Mouse (Mus musculus): Measurements from ENCODE around the gene Ccdc191.

The Ccdc191 gene

GRCm38 (mm10) chr16:43889208-43890004 is at the start of gene Ccdc191:
TSS of gene Ccdc191 (plus strand) at chr16:43889800.
- peak; percentile 99 for ATAC-seq (ENCODE audit: insufficient number of reproducible peaks, low FRiP score, low TSS enrichment)

GRCm38 (mm10) chr16:43841236-43841635 is 48.4 kb upstream of the Ccdc191 start:
- no peak for ATAC-seq (ENCODE audit: insufficient number of reproducible peaks, low FRiP score, low TSS enrichment)

- ATAC-seq (ENCODE audit: insufficient number of reproducible peaks, low FRiP score, low TSS enrichment) = no peak
Observed at GRCm38 (mm10) chr16:43849839-43850238, 39.8 kb upstream of the Ccdc191 start.

- no peak for ATAC-seq (ENCODE audit: insufficient number of reproducible peaks, low FRiP score, low TSS enrichment)
Observed at GRCm38 (mm10) chr16:43858941-43859476, 30.6 kb upstream of the Ccdc191 start.

GRCm38 (mm10) chr16:43860624-43861023 is 29.0 kb upstream of the Ccdc191 start:
- no peak for ATAC-seq (ENCODE audit: insufficient number of reproducible peaks, low FRiP score, low TSS enrichment)

- ATAC-seq (ENCODE audit: insufficient number of reproducible peaks, low FRiP score, low TSS enrichment) = no peak
Observed at GRCm38 (mm10) chr16:43869805-43870204, 19.8 kb upstream of the Ccdc191 start.

- ATAC-seq (ENCODE audit: insufficient number of reproducible peaks, low FRiP score, low TSS enrichment) = no peak
Observed at GRCm38 (mm10) chr16:43871419-43871818, 18.2 kb upstream of the Ccdc191 start.

- ATAC-seq (ENCODE audit: insufficient number of reproducible peaks, low FRiP score, low TSS enrichment) = no peak
Observed at GRCm38 (mm10) chr16:43879769-43880168, 9.8 kb upstream of the Ccdc191 start.

- no peak for ATAC-seq (ENCODE audit: insufficient number of reproducible peaks, low FRiP score, low TSS enrichment)
Observed at GRCm38 (mm10) chr16:43881636-43882035, 8.0 kb upstream of the Ccdc191 start.

- ATAC-seq (ENCODE audit: insufficient number of reproducible peaks, low FRiP score, low TSS enrichment) = no peak
Observed at GRCm38 (mm10) chr16:43882329-43882728, 7.3 kb upstream of the Ccdc191 start.

- ATAC-seq (ENCODE audit: insufficient number of reproducible peaks, low FRiP score, low TSS enrichment) = peak; percentile 90
Observed at GRCm38 (mm10) chr16:43890005-43890336, 371 bp downstream of the Ccdc191 start.

- ATAC-seq (ENCODE audit: insufficient number of reproducible peaks, low FRiP score, low TSS enrichment) = no peak
Observed at GRCm38 (mm10) chr16:43890747-43891336, 1.2 kb downstream of the Ccdc191 start.

- ATAC-seq (ENCODE audit: insufficient number of reproducible peaks, low FRiP score, low TSS enrichment) = no peak
Observed at GRCm38 (mm10) chr16:43894501-43894900, 4.9 kb downstream of the Ccdc191 start.

GRCm38 (mm10) chr16:43900138-43900537 is 10.5 kb downstream of the Ccdc191 start:
- no peak for ATAC-seq (ENCODE audit: insufficient number of reproducible peaks, low FRiP score, low TSS enrichment)

GRCm38 (mm10) chr16:43900571-43900970 is 11.0 kb downstream of the Ccdc191 start:
- no peak for ATAC-seq (ENCODE audit: insufficient number of reproducible peaks, low FRiP score, low TSS enrichment)

- no peak for ATAC-seq (ENCODE audit: insufficient number of reproducible peaks, low FRiP score, low TSS enrichment)
Observed at GRCm38 (mm10) chr16:43908881-43909280, 19.3 kb downstream of the Ccdc191 start.

GRCm38 (mm10) chr16:43918867-43919266 is 29.3 kb downstream of the Ccdc191 start:
- ATAC-seq (ENCODE audit: insufficient number of reproducible peaks, low FRiP score, low TSS enrichment) = no peak

- no peak for ATAC-seq (ENCODE audit: insufficient number of reproducible peaks, low FRiP score, low TSS enrichment)
Observed at GRCm38 (mm10) chr16:43922024-43922423, 32.4 kb downstream of the Ccdc191 start.

GRCm38 (mm10) chr16:43922630-43923029 is 33.0 kb downstream of the Ccdc191 start:
- no peak for ATAC-seq (ENCODE audit: insufficient number of reproducible peaks, low FRiP score, low TSS enrichment)

GRCm38 (mm10) chr16:43925001-43925558 is 35.5 kb downstream of the Ccdc191 start:
- no peak for ATAC-seq (ENCODE audit: insufficient number of reproducible peaks, low FRiP score, low TSS enrichment)

- ATAC-seq (ENCODE audit: insufficient number of reproducible peaks, low FRiP score, low TSS enrichment) = no peak
Observed at GRCm38 (mm10) chr16:43925846-43926245, 36.2 kb downstream of the Ccdc191 start.

Measured in cerebellum, adult (tissue).